Mouse (Mus musculus): ENCODE data around the gene Lcmt1. TPM values are rescaled to one million over a fixed set of nuclear protein-coding genes. Genes with fewer than 3 reads are reported as not detected.

Gene Lcmt1
- polyA plus RNA-seq, 1 experiment = 89.4 TPM

- no peak for DNase-seq (ENCODE audit: extremely low spot score in 1 of 2, low spot score in 1 of 2)
Observed at GRCm38 (mm10) chr7:123359101-123359500, 10.5 kb upstream of the Lcmt1 start.

- no peak for DNase-seq (ENCODE audit: extremely low spot score in 1 of 2, low spot score in 1 of 2)
Observed at GRCm38 (mm10) chr7:123360185-123360584, 9.4 kb upstream of the Lcmt1 start.

GRCm38 (mm10) chr7:123361229-123361980 is 8.2 kb upstream of the Lcmt1 start:
- no peak for DNase-seq (ENCODE audit: extremely low spot score in 1 of 2, low spot score in 1 of 2)

GRCm38 (mm10) chr7:123362806-123363205 is 6.8 kb upstream of the Lcmt1 start:
- DNase-seq (ENCODE audit: extremely low spot score in 1 of 2, low spot score in 1 of 2) = no peak

GRCm38 (mm10) chr7:123363971-123364370 is 5.6 kb upstream of the Lcmt1 start:
- DNase-seq (ENCODE audit: extremely low spot score in 1 of 2, low spot score in 1 of 2) = peak; percentile 69 to 76

GRCm38 (mm10) chr7:123365876-123366741 is 3.5 kb upstream of the Lcmt1 start:
- DNase-seq (ENCODE audit: extremely low spot score in 1 of 2, low spot score in 1 of 2) = peak in 1 of 2 experiments; percentile 25

GRCm38 (mm10) chr7:123366806-123367205 is 2.8 kb upstream of the Lcmt1 start:
- DNase-seq (ENCODE audit: extremely low spot score in 1 of 2, low spot score in 1 of 2) = no peak

GRCm38 (mm10) chr7:123367218-123368150 is 2.1 kb upstream of the Lcmt1 start:
- peak in 1 of 2 experiments; percentile 77 for DNase-seq (ENCODE audit: extremely low spot score in 1 of 2, low spot score in 1 of 2)

GRCm38 (mm10) chr7:123368187-123368586 is 1.4 kb upstream of the Lcmt1 start:
- DNase-seq (ENCODE audit: extremely low spot score in 1 of 2, low spot score in 1 of 2) = no peak

- peak; percentile 17 to 42 for DNase-seq (ENCODE audit: extremely low spot score in 1 of 2, low spot score in 1 of 2)
Observed at GRCm38 (mm10) chr7:123368778-123369746, 522 bp upstream of the Lcmt1 start.

- no peak for DNase-seq (ENCODE audit: extremely low spot score in 1 of 2, low spot score in 1 of 2)
Observed at GRCm38 (mm10) chr7:123370700-123371099, 1.1 kb downstream of the Lcmt1 start.

GRCm38 (mm10) chr7:123371501-123371900 is 1.9 kb downstream of the Lcmt1 start:
- no peak for DNase-seq (ENCODE audit: extremely low spot score in 1 of 2, low spot score in 1 of 2)

- peak; percentile 98 for DNase-seq (ENCODE audit: extremely low spot score in 1 of 2, low spot score in 1 of 2)
Observed at GRCm38 (mm10) chr7:123377443-123378400, 8.1 kb downstream of the Lcmt1 start.

- no peak for DNase-seq (ENCODE audit: extremely low spot score in 1 of 2, low spot score in 1 of 2)
Observed at GRCm38 (mm10) chr7:123385693-123386407, 16.3 kb downstream of the Lcmt1 start.

- DNase-seq (ENCODE audit: extremely low spot score in 1 of 2, low spot score in 1 of 2) = no peak
Observed at GRCm38 (mm10) chr7:123389686-123390280, 20.2 kb downstream of the Lcmt1 start.

GRCm38 (mm10) chr7:123394271-123394670 is 24.7 kb downstream of the Lcmt1 start:
- DNase-seq (ENCODE audit: extremely low spot score in 1 of 2, low spot score in 1 of 2) = no peak

GRCm38 (mm10) chr7:123396900-123397299 is 27.3 kb downstream of the Lcmt1 start:
- no peak for DNase-seq (ENCODE audit: extremely low spot score in 1 of 2, low spot score in 1 of 2)

Measured in frontal cortex, adult 2 months (tissue).